Mouse (Mus musculus) T-cell, adult 2 months (primary cell): Measurements from ENCODE around the gene Spryd3.

Experiments used
- DNase-seq: peaks from one replicate; pipeline ENCODE4 v3.0.0; 2022; ENCODE audit warnings: low spot score

Spryd3 gene

GRCm38 (mm10) chr15:102112181-102112580 is 23.9 kb downstream of the Spryd3 start:
- no peak for DNase-seq

GRCm38 (mm10) chr15:102111495-102111829 is 24.6 kb downstream of the Spryd3 start:
- no peak for DNase-seq

GRCm38 (mm10) chr15:102110701-102111494 is 25.1 kb downstream of the Spryd3 start:
- no peak for DNase-seq

- DNase-seq, result no peak
These were observed 25.8 kb downstream of the Spryd3 start for GRCm38 (mm10) chr15:102110271-102110670.

GRCm38 (mm10) chr15:102108651-102109525 is 27.1 kb downstream of the Spryd3 start:
- peak; percentile 75 for DNase-seq

- peak; percentile 64 for DNase-seq
These were observed 28.1 kb downstream of the Spryd3 start for GRCm38 (mm10) chr15:102107689-102108573.

- DNase-seq, result no peak
These were observed 29.1 kb downstream of the Spryd3 start for GRCm38 (mm10) chr15:102106754-102107456.

GRCm38 (mm10) chr15:102105764-102106730 is 30.0 kb downstream of the Spryd3 start:
- DNase-seq, result peak; percentile 39

GRCm38 (mm10) chr15:102105360-102105759 is 30.7 kb downstream of the Spryd3 start:
- DNase-seq, result no peak

- no peak for DNase-seq
These were observed 32.0 kb downstream of the Spryd3 start for GRCm38 (mm10) chr15:102103947-102104555.

GRCm38 (mm10) chr15:102103371-102103946 is 32.6 kb downstream of the Spryd3 start:
- DNase-seq, result no peak

GRCm38 (mm10) chr15:102102548-102103121 is 33.4 kb downstream of the Spryd3 start:
- DNase-seq, result no peak

GRCm38 (mm10) chr15:102101672-102102541 is 34.1 kb downstream of the Spryd3 start:
- no peak for DNase-seq

GRCm38 (mm10) chr15:102100996-102101671 is 34.9 kb downstream of the Spryd3 start:
- no peak for DNase-seq

- peak; percentile 42 for DNase-seq
These were observed 35.7 kb downstream of the Spryd3 start, which contains the start of gene Tns2 for GRCm38 (mm10) chr15:102100161-102100981. Tns2 (plus strand) TSS chr15:102100413.

GRCm38 (mm10) chr15:102099771-102100160 is 36.3 kb downstream of the Spryd3 start:
- DNase-seq, result no peak
